Mouse (Mus musculus): ENCODE measurements around the gene Inpp4b. TPM values are rescaled to one million over a fixed set of nuclear protein-coding genes. Genes with fewer than 3 reads are reported as not detected.

Gene Inpp4b
- polyA plus RNA-seq, 1 experiment from 2014 or later, result 5.6 TPM

DNA sequence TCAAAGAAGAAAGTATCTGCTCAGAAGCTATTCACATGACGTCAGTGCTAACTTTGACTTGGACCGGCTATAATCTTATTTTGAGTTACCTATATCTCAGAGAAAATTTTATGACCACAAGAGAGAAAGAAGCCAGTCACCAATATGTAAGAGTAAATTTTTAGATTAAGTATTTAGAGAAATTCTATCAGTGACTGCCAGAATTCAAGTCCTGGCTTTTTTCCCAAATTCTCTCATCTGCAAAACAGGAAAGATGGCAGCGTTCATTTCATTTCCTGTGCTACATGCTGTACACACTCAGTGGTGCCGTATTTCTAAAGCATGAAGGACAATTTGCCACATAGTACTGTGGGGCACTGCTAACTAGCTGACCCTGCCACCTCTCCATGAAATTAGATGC lies 256.9 kb downstream of the Inpp4b start:
- H3K4me2 ChIP-seq (replicated peaks), result no peak overlapping the region
- no peaks in the 10 kb centered on the region for H3K27me3 ChIP-seq (replicated peaks)
- H3K9ac ChIP-seq, result no peak overlapping the region
- ATAC-seq (ENCODE audit: low FRiP score, low read depth), result no peak
- H3K36me3 ChIP-seq, result no peaks in the 10 kb centered on the region
- H3K4me3 ChIP-seq, result no peak overlapping the region
- H3K4me1 ChIP-seq, result no peaks in the 10 kb centered on the region
- no peak overlapping the region for H3K27ac ChIP-seq
- H3K9me3 ChIP-seq, result no peaks in the 10 kb centered on the region
- WGBS, result 91% methylated on average over 4 of the region's 4 CpGs

DNA sequence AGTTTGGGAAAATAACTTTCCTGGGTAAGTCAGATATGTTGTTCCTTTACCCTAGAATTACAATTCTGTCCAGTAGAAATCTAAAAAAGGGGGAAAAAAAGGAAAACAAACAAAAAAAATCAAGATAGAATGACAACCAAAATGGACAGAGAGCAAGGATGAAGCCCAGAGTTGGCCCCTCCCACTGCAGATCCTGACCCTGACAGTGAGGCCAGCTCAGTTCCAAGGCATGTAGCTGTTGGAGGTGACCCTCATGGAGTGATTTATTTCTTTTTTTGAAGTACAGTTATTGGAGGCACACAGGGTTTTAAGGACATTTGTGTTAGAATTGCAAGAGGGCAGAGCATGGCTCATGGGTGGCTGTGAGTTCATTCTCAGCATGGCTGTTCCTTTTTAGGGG lies 258.8 kb downstream of the Inpp4b start:
- no peak for ATAC-seq (ENCODE audit: low FRiP score, low read depth)
- Histone ChIP-seq H3K36me3 (no peaks in the 10 kb centered on the region), H3K27me3 (replicated peaks) (no peaks in the 10 kb centered on the region), H3K9me3 (no peaks in the 10 kb centered on the region), H3K4me1 (no peaks in the 10 kb centered on the region), H3K4me2 (replicated peaks) (no peak overlapping the region), H3K27ac (no peak overlapping the region), H3K9ac (no peak overlapping the region), H3K4me3 (no peak overlapping the region)

DNA sequence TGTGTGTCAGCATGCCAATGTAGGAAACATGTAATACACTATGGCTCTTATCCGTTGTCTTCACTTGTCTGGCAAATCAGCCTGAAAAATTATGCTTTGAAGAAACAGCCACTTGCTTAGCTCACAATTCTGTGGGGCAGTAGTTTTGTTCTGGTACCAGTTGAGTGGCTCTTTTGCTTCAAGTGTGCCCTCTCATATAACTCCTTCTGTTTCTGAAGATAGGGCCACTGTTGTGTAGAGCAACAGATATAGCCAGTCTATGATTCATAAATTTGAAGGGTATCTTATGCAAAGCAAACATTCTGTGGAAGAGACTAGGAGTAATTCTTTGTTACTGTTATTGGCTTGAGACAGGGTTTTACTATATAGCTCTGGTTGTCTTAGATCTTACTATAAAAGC lies 265.7 kb downstream of the Inpp4b start:
- Histone ChIP-seq H3K27ac (no peak overlapping the region), H3K4me2 (replicated peaks) (no peak overlapping the region), H3K4me3 (no peak overlapping the region), H3K36me3 (no peaks in the 10 kb centered on the region), H3K4me1 (no peaks in the 10 kb centered on the region), H3K9ac (no peak overlapping the region), H3K27me3 (replicated peaks) (no peaks in the 10 kb centered on the region), H3K9me3 (no peaks in the 10 kb centered on the region)
- 89% methylated on average over 1 of the region's 1 CpGs for WGBS
- no peak for ATAC-seq (ENCODE audit: low FRiP score, low read depth)

DNA sequence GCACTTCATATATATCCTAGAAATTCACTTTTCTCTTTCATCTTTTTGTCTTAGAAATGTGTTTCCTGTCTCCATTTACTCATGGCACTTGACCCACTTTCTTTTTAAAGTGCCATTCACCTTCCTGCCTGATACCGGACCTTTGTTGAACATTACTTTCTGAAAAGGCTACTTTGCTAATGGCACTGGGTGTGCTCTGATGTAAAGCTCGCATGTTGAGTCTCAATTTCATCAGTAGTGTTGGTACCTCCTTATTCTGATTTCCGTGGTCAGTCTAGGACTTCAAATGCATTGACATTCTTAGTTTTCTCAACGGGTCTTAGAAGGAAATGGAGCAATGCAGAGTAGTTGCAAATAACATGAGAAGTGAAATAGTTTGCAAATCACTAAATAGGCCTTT lies 266.7 kb downstream of the Inpp4b start:
- H3K27ac ChIP-seq, result no peak overlapping the region
- no peak for ATAC-seq (ENCODE audit: low FRiP score, low read depth)
- no peak overlapping the region for H3K4me2 ChIP-seq (replicated peaks)
- no peaks in the 10 kb centered on the region for H3K4me1 ChIP-seq
- no peaks in the 10 kb centered on the region for H3K9me3 ChIP-seq
- H3K4me3 ChIP-seq, result no peak overlapping the region
- WGBS, result 82% methylated on average over 4 of the region's 4 CpGs
- no peaks in the 10 kb centered on the region for H3K27me3 ChIP-seq (replicated peaks)
- no peaks in the 10 kb centered on the region for H3K36me3 ChIP-seq
- no peak overlapping the region for H3K9ac ChIP-seq

DNA sequence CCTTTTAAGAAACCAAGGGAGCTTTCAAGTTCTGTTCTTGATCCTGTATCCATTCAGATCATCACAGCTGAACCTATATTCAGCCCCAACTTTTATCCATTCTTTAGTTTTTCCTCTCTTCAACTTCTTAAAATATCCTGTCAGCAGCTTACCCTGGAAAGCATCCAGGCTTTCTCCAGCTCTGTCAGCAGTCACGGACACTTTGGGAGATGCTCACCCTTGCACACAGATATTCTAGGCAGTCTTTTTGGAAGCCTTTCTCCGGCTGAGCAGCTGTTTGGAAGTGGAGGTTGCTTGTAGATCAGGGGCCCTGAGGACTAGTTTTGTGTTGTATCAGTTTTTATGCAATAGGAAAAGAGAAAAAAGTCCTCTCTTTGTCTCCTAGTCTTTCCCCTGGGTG lies 270.3 kb downstream of the Inpp4b start:
- Histone ChIP-seq H3K9ac (no peak overlapping the region), H3K4me3 (no peak overlapping the region), H3K27ac (no peak overlapping the region), H3K9me3 (no peaks in the 10 kb centered on the region), H3K4me1 (no peaks in the 10 kb centered on the region), H3K36me3 (no peaks in the 10 kb centered on the region), H3K27me3 (replicated peaks) (no peaks in the 10 kb centered on the region), H3K4me2 (replicated peaks) (no peak overlapping the region)
- 72% methylated on average over 2 of the region's 2 CpGs for WGBS
- ATAC-seq (ENCODE audit: low FRiP score, low read depth), result no peak

DNA sequence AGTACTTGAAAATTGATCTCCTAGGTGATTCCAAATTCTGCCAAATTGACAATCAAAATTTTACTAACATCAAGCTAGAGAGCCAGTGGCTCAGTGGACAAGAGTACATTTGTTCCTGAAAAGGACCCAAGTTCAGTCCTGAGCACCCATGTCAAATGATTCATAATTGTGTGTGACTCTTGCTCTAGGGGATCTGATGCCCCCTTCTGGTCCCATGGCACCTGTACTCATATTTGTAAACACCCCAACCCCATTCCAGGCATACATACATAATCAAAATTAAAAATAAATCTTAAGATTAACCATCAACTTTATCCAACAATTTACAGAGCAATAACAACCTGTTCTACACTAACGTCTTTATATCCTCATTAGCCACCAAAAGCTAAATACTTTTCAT lies 271.8 kb downstream of the Inpp4b start:
- Histone ChIP-seq H3K9ac (no peak overlapping the region), H3K9me3 (no peaks in the 10 kb centered on the region), H3K27me3 (replicated peaks) (no peaks in the 10 kb centered on the region), H3K4me3 (no peak overlapping the region), H3K27ac (no peak overlapping the region), H3K4me2 (replicated peaks) (no peak overlapping the region), H3K4me1 (no peaks in the 10 kb centered on the region), H3K36me3 (no peaks in the 10 kb centered on the region)
- ATAC-seq (ENCODE audit: low FRiP score, low read depth), result no peak
- WGBS, result 92% methylated on average over 1 of the region's 1 CpGs

DNA sequence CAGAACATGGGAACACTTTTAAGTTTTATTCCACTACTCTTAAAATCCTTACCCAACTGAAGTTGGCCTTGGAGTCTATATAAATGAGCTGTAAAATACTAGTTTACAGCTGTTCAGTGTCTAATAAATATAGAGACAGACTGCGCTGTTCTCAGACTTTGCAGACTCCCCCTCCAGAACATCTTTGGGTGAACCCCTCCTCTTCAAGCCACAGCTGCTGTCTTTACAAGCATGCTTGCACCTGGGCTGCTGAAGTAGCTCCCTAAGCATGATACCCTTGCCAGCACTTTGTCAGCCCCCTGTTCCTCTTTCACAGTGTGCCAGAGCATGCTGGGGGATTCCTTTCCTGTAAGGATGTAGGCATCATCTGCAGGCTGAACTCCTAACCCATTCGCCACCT lies 272.2 kb downstream of the Inpp4b start:
- WGBS, result 88% methylated on average over 2 of the region's 2 CpGs
- no peaks in the 10 kb centered on the region for H3K4me1 ChIP-seq

DNA sequence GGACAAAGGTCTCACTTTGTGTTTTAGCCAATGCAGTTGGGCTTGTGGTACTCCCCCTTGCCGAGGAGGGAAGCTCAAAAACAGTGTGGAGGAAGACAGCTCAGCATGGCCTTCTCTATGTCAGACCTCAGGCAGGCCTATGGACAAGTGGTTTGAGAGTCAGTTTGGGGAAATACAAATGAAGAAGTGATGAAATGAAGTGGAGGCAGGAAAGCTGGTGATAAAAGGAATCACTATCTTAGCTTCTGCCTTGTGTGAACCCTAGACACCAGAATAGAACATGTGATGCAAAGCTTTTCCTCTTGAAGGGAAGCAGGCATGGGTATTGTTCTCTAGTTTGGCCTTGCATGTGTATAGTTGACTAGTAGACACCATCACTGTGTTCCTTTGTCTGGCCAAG lies 273.2 kb downstream of the Inpp4b start:
- ATAC-seq (ENCODE audit: low FRiP score, low read depth), result no peak
- H3K9me3 ChIP-seq, result no peaks in the 10 kb centered on the region
- 65% methylated on average over 1 of the region's 1 CpGs for WGBS
- no peak overlapping the region for H3K4me2 ChIP-seq (replicated peaks)
- no peak overlapping the region for H3K9ac ChIP-seq
- H3K27ac ChIP-seq, result no peak overlapping the region
- no peak overlapping the region for H3K4me3 ChIP-seq
- H3K36me3 ChIP-seq, result no peaks in the 10 kb centered on the region
- no peaks in the 10 kb centered on the region for H3K27me3 ChIP-seq (replicated peaks)
- H3K4me1 ChIP-seq, result no peaks in the 10 kb centered on the region

More for the DNA sequence above, 272.2 kb downstream of the Inpp4b start:
- H3K9ac ChIP-seq, result no peak overlapping the region
- H3K27ac ChIP-seq, result no peak overlapping the region
- H3K36me3 ChIP-seq, result no peaks in the 10 kb centered on the region
- no peaks in the 10 kb centered on the region for H3K9me3 ChIP-seq
- no peak for ATAC-seq (ENCODE audit: low FRiP score, low read depth)
- no peak overlapping the region for H3K4me3 ChIP-seq
- H3K27me3 ChIP-seq (replicated peaks), result no peaks in the 10 kb centered on the region
- no peak overlapping the region for H3K4me2 ChIP-seq (replicated peaks)

DNA sequence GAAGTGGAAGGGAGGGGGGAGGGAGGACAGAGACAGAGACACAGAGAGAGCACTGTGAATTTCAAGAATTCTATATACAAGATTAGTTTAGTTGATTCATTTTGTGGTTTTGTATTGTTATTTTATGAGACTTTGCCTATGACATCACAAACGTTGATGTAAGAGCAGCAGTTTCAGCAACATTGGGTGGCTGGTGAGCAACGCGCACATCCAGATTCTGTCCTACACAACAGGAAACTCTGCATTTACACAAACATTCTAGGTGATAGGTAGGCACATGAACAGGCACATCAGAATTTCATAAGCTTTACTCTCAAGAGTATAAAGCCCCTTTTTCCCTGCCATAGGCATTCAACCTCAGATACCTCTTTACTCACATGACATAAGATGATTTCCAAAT lies 276.6 kb downstream of the Inpp4b start:
- no peaks in the 10 kb centered on the region for H3K9me3 ChIP-seq
- H3K4me3 ChIP-seq, result no peak overlapping the region
- ATAC-seq (ENCODE audit: low FRiP score, low read depth), result no peak
- no peaks in the 10 kb centered on the region for H3K36me3 ChIP-seq
- H3K4me1 ChIP-seq, result no peaks in the 10 kb centered on the region
- no peak overlapping the region for H3K9ac ChIP-seq
- H3K27ac ChIP-seq, result no peak overlapping the region
- no peaks in the 10 kb centered on the region for H3K27me3 ChIP-seq (replicated peaks)
- 97% methylated on average over 3 of the region's 3 CpGs for WGBS
- H3K4me2 ChIP-seq (replicated peaks), result no peak overlapping the region

DNA sequence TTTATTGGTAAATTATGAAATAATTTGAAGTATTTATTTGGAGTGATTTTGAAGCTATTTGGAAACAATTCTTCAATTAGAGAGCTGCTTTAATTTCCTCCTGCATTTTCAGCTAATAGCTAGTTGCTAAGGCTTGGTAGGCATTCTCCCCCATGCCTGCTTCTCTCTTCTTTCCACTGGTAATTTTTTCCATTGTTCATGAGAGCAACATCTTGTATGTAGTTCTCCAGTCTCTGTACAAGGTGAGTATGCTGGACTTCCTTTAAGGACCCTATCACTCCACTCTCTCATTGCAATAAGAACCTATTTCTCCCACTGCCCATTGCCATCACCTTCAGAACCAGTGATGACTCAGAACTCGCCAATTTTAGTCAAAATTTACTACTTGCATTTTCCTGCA lies 292.7 kb downstream of the Inpp4b start:
- Histone ChIP-seq H3K4me3 (no peak overlapping the region), H3K4me1 (no peaks in the 10 kb centered on the region), H3K36me3 (no peaks in the 10 kb centered on the region), H3K4me2 (replicated peaks) (no peak overlapping the region), H3K27ac (no peak overlapping the region), H3K9ac (no peak overlapping the region), H3K9me3 (no peaks in the 10 kb centered on the region), H3K27me3 (replicated peaks) (no peaks in the 10 kb centered on the region)
- WGBS, result 84% methylated on average over 1 of the region's 1 CpGs
- ATAC-seq (ENCODE audit: low FRiP score, low read depth), result no peak

DNA sequence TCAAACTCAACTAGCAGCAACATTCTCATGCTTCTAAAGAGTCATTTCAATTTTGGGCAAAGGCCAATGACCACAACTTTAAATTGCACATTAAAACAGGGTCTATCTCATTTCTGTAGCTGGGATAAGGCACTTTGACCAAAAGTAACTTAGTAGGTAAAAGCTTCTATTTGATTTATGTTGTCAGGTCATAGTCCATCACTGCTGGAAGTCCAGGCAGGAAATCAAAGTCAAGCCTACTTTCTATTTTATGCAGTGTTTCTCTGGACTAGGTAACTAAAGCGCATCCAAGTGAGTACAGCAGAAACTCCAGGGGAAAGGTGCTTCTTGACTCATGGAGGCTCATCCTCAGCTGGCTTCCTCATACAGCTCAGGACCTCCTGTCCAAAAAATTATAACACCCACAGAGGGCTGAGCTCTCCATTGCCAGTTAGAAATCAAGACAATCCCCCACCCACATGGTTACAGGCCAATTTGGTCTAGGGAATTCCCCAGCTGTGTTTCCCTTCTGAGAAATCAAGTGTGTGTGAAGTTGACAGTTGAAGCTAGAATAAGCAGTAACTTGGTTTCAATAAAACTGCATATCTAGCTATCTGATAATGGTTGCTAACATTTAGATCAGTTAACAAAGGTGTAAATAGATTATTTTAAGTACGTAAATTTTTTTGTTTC lies 293.7 kb downstream of the Inpp4b start:
- 94% methylated on average over 2 of the region's 2 CpGs for WGBS
- Histone ChIP-seq H3K9ac (no peak overlapping the region), H3K9me3 (no peaks in the 10 kb centered on the region), H3K36me3 (no peaks in the 10 kb centered on the region), H3K27ac (no peak overlapping the region), H3K4me1 (no peaks in the 10 kb centered on the region), H3K4me2 (replicated peaks) (no peak overlapping the region), H3K4me3 (no peak overlapping the region), H3K27me3 (replicated peaks) (no peaks in the 10 kb centered on the region)
- no peak for ATAC-seq (ENCODE audit: low FRiP score, low read depth)

DNA sequence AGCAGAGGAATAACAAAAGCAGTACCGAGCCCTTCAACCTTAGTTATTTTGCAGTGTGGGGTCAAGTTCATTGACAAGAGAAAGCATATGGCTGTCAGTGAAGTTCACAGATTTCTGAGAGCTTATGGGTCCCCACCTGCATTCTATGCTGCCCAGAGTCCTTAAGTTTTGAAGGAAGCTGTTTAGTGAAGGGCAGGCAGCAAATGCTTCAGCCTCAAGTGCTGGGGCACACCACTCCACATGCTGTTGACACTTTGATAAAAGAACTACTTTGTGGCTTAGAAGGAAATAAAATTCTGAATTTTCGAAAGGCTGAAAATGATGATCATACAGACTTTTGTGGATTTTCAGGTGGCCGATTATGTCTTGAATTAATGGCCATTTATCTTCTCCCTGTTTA lies 296.1 kb downstream of the Inpp4b start:
- H3K4me2 ChIP-seq (replicated peaks), result no peak overlapping the region
- no peak overlapping the region for H3K27ac ChIP-seq
- H3K36me3 ChIP-seq, result no peaks in the 10 kb centered on the region
- H3K27me3 ChIP-seq (replicated peaks), result no peaks in the 10 kb centered on the region
- H3K9ac ChIP-seq, result no peak overlapping the region
- H3K4me1 ChIP-seq, result no peaks in the 10 kb centered on the region
- no peak for ATAC-seq (ENCODE audit: low FRiP score, low read depth)
- WGBS, result 86% methylated on average over 3 of the region's 3 CpGs
- no peaks in the 10 kb centered on the region for H3K9me3 ChIP-seq
- H3K4me3 ChIP-seq, result no peak overlapping the region

DNA sequence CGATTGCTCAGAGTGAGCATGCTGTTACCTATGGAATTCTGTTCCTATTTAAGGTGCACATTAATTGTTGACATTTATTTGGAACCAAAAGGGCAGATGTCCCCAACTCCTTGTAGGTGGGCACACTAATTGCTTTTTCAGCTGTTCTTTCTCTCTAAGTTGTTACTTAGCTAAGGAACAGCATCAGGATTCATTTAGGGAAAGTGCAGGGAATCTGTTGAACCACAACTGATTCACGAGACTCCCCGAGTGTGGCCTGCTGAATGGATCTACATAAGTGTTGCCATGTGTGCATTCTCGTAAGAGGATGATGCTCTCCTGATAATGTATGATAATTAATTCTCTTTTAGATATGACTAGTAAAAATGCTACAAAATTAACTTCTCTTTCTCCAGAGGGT lies 297.5 kb downstream of the Inpp4b start:
- no peaks in the 10 kb centered on the region for H3K9me3 ChIP-seq
- 66% methylated on average over 4 of the region's 4 CpGs for WGBS
- H3K27me3 ChIP-seq (replicated peaks), result no peaks in the 10 kb centered on the region
- no peaks in the 10 kb centered on the region for H3K36me3 ChIP-seq
- no peak overlapping the region for H3K9ac ChIP-seq
- H3K27ac ChIP-seq, result no peak overlapping the region
- no peak overlapping the region for H3K4me2 ChIP-seq (replicated peaks)
- no peak for ATAC-seq (ENCODE audit: low FRiP score, low read depth)
- no peaks in the 10 kb centered on the region for H3K4me1 ChIP-seq
- no peak overlapping the region for H3K4me3 ChIP-seq
